Mouse (Mus musculus) limb, embryonic 11.5 days (tissue): ENCODE data around the gene Irx3. TPM values are rescaled to one million over a fixed set of nuclear protein-coding genes. Genes with fewer than 3 reads are reported as not detected.

Experiments used
- ATAC-seq: fragments of 200-750 bp; cut with Nextera tagmentation; 2 replicates; pipeline ENCODE4 v1.8.0; 2017; ENCODE audit warnings: low read depth; ENCODE audit not compliant: insufficient number of reproducible peaks, low FRiP score, low TSS enrichment
- DNase-seq: peaks from one replicate; pipeline ENCODE4 v3.0.0-alpha.2; 2015; ENCODE audit warnings: low spot score
- H3K27ac ChIP-seq: fragments of 300-500 bp; sonication (generic); replicated peaks from 2 replicates; pipeline ENCODE4 v1.5.1; 2014; ENCODE audit warnings: low read depth, mild to moderate bottlenecking, low read length
- H3K27me3 ChIP-seq: fragments of 300-500 bp; sonication (generic); 2 replicates; pipeline ENCODE4 v1.6.1; 2014; ENCODE audit warnings: mild to moderate bottlenecking, low read length, mixed read lengths; ENCODE audit not compliant: control insufficient read depth, insufficient read depth
- H3K36me3 ChIP-seq: fragments of 300-500 bp; sonication (generic); 2 replicates; pipeline ENCODE4 v1.6.1; 2014; ENCODE audit warnings: mild to moderate bottlenecking, low read length, moderate library complexity, mixed read lengths; ENCODE audit not compliant: control insufficient read depth, insufficient read depth
- H3K4me1 ChIP-seq: fragments of 300-500 bp; sonication (generic); 2 replicates; pipeline ENCODE4 v1.6.1; 2014; ENCODE audit warnings: low read length, mixed read lengths; ENCODE audit not compliant: control insufficient read depth, insufficient read depth
- H3K4me2 ChIP-seq: fragments of 300-500 bp; sonication (generic); 2 replicates; pipeline ENCODE4 v1.6.1; 2014; ENCODE audit warnings: low read depth, mild to moderate bottlenecking, moderate library complexity; ENCODE audit not compliant: severe bottlenecking
- H3K4me3 ChIP-seq: fragments of 300-500 bp; sonication (generic); 2 replicates; pipeline ENCODE4 v1.5.1; 2014; ENCODE audit warnings: low read depth, low read length
- H3K9ac ChIP-seq: fragments of 300-500 bp; sonication (generic); 2 replicates; pipeline ENCODE4 v1.6.1; 2014; ENCODE audit warnings: mild to moderate bottlenecking, low read length
- H3K9me3 ChIP-seq: fragments of 300-500 bp; sonication (generic); 2 replicates; pipeline ENCODE4 v1.6.1; 2016; ENCODE audit warnings: low read length; ENCODE audit not compliant: control insufficient read depth
- WGBS: fragments of 180-500 bp; shearing (Covaris S2); extraction: QIAGEN DNeasy Blood & Tissue Kit; methylation state at CpG from one replicate; pipeline ENCODE4 v1.1.7; 2014; 5-methylcytosine and 5-hydroxymethylcytosine counted together
- polyA plus RNA-seq: library from polyadenylated mRNA; unstranded; fragments of >200 nt; fragmentation: Nextera tagmentation; extraction: Ambion mirVana; gene quantifications from 2 replicates; pipeline ENCODE4 v1.2.1, GENCODE M21; 2014

The Irx3 gene
- polyA plus RNA-seq, 1 experiment from 2014 or later = 21.0 TPM

DNA sequence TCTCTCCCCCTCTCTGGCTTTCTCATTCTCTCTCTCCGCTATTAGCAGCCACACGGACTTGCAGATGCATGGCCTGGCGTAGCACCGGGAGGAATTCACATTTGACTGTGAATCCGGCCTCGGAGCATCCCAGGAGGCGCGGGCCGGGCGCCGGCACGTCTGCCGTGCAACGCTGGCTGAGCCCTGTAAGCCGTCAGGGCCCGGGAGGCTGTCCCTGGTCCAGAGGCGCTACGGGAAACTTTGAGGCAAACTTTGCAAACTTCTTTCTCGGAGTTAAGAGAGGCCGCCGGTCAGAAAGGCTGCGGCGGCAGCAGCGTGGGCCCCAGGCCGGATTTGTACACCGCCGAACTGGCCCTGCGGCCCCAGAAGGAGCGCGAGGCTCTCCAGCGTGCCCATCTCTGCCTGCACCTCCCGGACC lies 3.4 kb upstream of the Irx3 start:
- peak; percentile 74 for DNase-seq
- Histone ChIP-seq H3K9me3 (no peaks in the 10 kb centered on the region), H3K9ac (peak overlapping the region; percentile 55; the same call in 1 of the 2 replicates), H3K27me3 (peaks cover 92% of the 10 kb centered on the region), H3K4me2 (peak overlapping the region; percentile 50), H3K4me3 (peak overlapping the region; percentile 19; the same call in 1 of the 2 replicates), H3K36me3 (no peaks in the 10 kb centered on the region), H3K4me1 (peaks cover 33% of the 10 kb centered on the region), H3K27ac (peak overlapping the region; percentile 30; the same call in 1 of the 2 replicates)
- under 1% methylated on average over 32 of the region's 32 CpGs for whole genome bisulfite sequencing
- ATAC-seq = no peak

DNA sequence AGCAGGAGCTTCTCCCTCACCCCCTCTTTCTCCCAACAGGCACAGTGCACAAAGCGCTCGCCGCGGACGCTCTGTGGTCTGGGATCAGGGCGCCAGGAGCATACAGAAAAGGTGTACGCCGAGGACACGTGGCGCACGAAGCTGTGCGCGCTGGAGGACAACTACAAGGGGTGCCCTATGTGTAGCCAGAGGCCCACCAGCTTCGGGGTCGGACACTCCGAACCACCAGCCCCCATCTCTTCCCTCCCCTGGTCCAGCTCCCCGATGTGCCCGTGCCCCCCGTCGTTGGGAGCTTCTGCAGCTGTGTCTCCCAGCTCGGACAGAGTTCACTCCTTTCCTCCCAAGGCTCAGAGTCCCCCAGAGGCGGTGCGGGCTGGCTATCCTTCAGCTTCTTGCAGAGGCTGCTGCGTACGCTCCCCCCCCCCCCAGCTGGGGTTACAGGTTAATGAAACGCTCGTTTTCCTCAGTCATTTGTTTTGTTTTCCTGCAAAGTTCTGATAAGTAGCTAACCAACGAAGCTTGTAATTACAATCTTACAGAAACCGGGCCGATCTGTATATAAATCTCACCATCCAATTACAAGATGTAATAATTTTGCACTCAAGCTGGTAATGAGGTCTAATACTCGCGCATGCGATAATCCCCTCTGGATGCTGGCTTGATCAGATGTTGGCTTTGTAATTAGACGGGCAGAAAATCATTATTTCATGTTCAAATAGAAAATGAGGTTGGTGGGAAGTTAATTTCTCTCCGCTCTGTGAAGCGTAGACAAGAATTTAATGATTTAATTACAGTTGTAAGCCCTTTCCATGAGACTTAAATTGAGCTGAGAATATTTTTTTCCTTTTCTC lies 2.8 kb upstream of the Irx3 start:
- DNase-seq = peak; percentile 70
- Histone ChIP-seq H3K4me1 (peaks cover 33% of the 10 kb centered on the region), H3K4me2 (peak overlapping the region; percentile 50; the same call in 1 of the 2 replicates), H3K4me3 (no peak overlapping the region; the same call in 1 of the 2 replicates), H3K27me3 (peaks cover 98% of the 10 kb centered on the region), H3K9ac (no peak overlapping the region; the same call in 1 of the 2 replicates), H3K27ac (no peak overlapping the region), H3K36me3 (no peaks in the 10 kb centered on the region), H3K9me3 (no peaks in the 10 kb centered on the region)
- no peak for ATAC-seq
- under 1% methylated on average over 36 of the region's 36 CpGs for WGBS

DNA sequence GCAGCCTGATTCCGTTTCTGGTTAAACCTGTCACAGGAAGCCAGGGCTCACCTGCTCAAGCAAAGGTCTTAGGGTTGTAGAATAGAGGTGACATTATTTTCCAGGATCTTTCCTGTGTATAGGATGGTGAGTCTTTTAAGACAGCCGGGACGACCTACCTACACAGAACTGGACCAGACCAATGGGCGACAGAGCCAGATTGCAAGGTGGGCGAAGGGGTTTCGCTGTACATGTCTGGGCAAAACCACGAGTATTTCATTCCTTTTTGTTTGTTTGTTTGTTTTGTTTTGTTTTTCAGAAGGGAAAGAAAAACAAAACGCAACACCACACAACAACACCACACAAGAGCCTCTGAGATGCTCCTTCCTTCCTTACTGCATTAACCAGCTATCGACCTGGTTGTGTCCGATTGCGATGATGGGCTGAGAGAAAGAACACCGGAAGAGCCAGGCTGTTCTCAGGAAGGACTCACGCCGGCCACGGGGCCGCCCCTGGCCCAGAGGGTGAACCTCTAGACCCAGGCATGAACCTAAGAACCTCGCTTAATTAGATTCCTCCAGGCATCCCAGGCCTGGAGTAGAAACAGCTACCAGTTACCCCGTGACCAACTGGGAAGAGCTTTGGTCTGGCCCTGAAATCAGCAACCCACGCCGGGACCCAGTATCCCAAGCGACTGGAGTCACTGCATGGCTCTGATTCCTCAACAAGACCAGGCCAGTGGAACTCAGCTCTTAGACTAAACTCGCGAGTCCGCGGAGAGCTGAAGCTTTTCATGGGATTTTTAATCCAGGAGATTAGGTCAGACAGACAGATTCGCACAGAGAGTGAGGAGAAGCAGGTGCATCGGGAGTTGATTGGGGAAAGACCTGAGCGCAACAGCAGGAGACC lies 1.9 kb upstream of the Irx3 start:
- H3K36me3 ChIP-seq = no peaks in the 10 kb centered on the region
- DNase-seq (peak; percentile 60), ATAC-seq (no peak)
- peaks cover 33% of the 10 kb centered on the region for H3K4me1 ChIP-seq
- peak overlapping the region; percentile 14; the same call in 1 of the 2 replicates for H3K9ac ChIP-seq
- peaks cover 98% of the 10 kb centered on the region for H3K27me3 ChIP-seq
- 7% methylated on average over 28 of the region's 28 CpGs for WGBS
- peak overlapping the region; percentile 26; the same call in 1 of the 2 replicates for H3K4me2 ChIP-seq
- H3K4me3 ChIP-seq = no peak overlapping the region
- no peaks in the 10 kb centered on the region for H3K9me3 ChIP-seq
- H3K27ac ChIP-seq = no peak overlapping the region

DNA sequence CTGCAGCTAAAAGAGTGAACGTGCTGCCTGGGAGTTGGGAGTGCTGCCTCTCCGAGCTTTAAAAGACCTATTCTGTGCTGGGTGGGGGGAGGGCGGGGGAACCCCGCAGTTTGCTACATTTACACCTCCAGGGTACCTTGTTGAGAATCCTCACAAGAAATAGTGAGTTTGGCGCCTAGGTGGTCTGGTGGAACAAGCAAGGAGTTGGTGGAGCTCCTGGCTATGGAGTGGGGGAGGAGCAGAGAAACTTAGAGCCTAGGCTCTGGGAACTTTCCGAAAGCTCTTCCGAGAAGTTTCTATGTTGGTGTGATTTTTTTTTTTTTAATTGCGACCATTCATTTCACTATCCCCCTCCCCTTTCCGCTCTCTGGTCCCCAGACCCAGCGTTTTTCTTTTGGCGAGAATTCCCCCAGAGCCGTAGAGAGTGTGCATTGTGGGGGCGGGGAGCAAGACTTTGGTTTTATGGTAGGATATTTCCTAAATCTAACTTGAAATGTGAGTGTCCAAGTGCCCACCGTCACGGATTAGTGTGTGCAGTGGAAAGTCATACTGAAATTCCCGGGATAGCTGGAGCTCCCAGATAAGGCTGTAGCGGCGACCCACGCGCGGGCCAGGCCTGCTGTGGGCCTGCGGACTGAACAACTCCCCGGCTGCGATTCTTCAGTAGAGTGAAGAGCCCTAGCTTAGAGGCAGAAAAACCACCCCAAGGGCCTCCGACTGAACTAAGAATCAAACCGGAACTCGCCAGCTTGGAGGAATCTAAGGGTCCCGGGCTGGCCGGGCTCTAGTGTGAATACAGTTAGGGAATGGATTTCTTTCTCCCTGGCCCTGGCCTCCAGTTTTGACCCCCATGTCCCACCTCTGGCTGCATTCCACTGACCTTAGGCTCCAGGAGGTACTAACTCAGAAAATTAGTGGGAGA lies 795 bp upstream of the Irx3 start:
- WGBS = 1% methylated on average over 29 of the region's 29 CpGs
- DNase-seq (peak; percentile 61), ATAC-seq (no peak)
- Histone ChIP-seq H3K4me3 (peak overlapping the region; percentile 53), H3K4me2 (peak overlapping the region; percentile 81), H3K27me3 (peaks cover 98% of the 10 kb centered on the region), H3K4me1 (peaks cover 35% of the 10 kb centered on the region), H3K9ac (no peak overlapping the region), H3K27ac (peak overlapping the region; percentile 30; the same call in 1 of the 2 replicates), H3K9me3 (no peaks in the 10 kb centered on the region), H3K36me3 (no peaks in the 10 kb centered on the region)

DNA sequence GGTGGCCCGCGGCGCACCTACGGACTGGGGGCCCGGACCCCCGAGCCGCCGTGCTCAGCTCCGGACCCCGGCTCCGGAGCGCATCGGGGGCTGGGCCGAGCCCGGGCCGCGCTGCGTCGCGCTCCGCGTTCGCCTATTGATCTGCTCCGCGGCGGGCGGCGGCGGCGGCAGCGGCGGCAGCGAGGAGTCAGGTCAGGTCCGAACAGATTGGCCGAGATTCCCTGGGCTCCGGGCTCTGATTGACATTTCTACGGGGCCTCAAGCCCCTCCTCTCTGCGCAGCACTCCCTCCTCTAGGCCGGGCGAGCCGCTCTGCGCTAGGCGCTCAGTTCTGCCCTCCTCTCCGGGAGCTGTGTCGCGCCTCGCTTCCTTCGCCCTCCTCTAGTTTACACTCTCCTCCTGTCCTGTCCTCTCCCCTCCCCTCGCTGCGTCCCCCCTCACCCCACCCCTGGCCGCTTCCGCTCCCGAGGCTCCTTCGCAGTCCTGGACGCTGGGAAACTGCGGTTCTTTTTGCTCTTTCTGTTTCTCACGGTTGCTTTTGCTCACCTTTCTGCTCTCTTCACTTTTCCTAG lies 541 bp downstream of the Irx3 start:
- peak overlapping the region; percentile 53 for H3K4me3 ChIP-seq
- H3K9me3 ChIP-seq = no peaks in the 10 kb centered on the region
- H3K27ac ChIP-seq = peak overlapping the region; percentile 89
- peak; percentile 82 for ATAC-seq
- H3K4me1 ChIP-seq = peaks cover 31% of the 10 kb centered on the region
- H3K27me3 ChIP-seq = peaks cover 97% of the 10 kb centered on the region
- peak; percentile 80 for DNase-seq
- H3K36me3 ChIP-seq = no peaks in the 10 kb centered on the region
- WGBS = under 1% methylated on average over 51 of the region's 57 CpGs
- peak overlapping the region; percentile 81 for H3K4me2 ChIP-seq
- H3K9ac ChIP-seq = peak overlapping the region; percentile 76

DNA sequence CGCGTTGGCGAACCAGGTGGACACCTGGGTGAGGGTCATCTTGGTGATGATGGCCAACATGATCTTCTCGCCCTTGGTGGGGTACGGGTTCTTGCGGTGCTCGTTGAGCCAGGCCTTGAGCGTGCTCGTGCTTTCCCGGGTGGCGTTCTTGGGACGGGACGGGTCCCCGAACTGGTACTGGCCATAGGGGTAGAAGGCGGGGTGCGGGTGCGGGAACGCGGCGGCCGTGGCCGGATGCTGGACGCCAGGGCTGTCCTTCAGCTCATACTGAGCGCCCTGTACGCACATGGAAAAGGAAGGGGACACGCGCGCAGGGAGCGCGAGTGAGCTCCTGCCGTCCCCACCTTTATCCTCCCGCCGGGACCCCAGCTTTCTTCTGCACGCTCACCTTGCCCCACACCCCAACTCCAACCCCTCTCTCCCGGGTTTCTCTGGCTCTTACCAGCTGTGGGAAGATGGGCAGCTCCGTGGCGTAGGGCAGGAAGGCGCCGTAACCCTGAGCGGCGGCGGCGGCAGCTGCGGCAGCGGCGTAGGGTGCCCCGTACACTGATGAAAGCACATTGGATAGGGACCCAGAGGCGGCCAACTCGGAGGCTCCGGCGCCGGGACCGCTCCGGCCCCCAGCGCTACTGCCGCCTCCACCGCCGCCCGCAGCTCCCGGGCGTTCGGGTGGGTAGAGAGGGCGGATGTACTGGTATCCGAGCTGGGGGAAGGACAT lies 1.2 kb downstream of the Irx3 start:
- Histone ChIP-seq H3K27ac (peak overlapping the region; percentile 89), H3K4me1 (peaks cover 27% of the 10 kb centered on the region), H3K9me3 (no peaks in the 10 kb centered on the region), H3K4me2 (peak overlapping the region; percentile 81), H3K4me3 (peak overlapping the region; percentile 53), H3K27me3 (peaks cover 97% of the 10 kb centered on the region), H3K36me3 (no peaks in the 10 kb centered on the region), H3K9ac (peak overlapping the region; percentile 76)
- WGBS = under 1% methylated on average over 53 of the region's 64 CpGs
- no peak for ATAC-seq
- peak; percentile 61 for DNase-seq
